Mouse (Mus musculus): ENCODE results near the gene Rdh9. TPM values are rescaled to one million over a fixed set of nuclear protein-coding genes. Genes with fewer than 3 reads are reported as not detected.

The Rdh9 gene
- polyA plus RNA-seq (2012; rRNA removed), result 0.48 TPM in 1 of 2 replicates, not detected in the other

DNA sequence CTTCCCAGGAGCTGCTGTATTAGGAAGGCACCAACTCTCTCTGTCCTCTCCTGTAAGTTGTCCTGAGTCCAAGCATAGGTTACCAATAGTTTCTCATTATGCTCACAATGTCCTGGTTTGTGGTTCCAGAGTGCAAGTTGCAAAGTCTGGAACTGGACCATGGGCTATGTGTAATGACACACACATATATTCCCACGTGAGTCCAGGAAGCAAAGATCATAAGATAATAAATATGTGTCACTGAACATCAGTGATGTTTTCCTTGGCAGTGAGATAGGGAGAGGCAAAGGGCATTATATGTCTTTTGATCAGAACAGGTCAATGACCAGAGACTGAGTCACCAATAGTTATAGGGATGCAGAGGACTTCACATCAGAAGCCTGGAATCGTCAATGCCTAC is at the start of gene Rdh9:
Rdh9 (plus strand) TSS at position 376 of the 400 bp plus-strand sequence.

DNA sequence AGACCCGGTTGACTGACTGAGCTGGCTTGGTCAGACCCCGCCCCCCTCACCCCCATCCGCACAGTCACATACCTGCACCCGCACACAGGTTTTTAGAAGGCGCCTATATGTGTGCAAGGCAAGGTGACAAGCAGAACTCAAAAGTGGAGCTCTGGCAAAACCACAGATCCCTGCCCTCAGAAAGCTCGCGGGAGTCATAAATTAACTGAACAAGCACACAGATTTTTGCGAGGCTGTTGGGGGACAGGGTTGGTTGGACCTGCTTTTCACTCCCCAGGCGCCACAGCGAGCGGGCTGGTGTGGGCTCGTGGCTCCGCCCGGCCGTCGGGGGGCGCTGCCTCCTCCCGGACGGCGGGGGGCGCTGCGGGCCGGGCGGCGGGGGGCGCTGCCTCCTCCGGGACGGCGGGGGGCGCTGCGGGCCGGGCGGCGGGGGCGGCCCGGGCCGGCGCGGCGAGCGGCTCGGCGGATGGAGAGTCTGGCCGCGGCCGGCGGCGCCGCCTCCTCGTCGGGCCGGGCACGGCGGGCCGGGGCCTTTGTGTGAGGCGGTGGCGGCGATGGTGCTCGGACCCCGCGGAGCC is 37.0 kb upstream of the Rdh9 start, which contains the start of gene Zbtb39:
Zbtb39 (plus strand) TSS at position 456 of the 578 bp plus-strand sequence.

DNA sequence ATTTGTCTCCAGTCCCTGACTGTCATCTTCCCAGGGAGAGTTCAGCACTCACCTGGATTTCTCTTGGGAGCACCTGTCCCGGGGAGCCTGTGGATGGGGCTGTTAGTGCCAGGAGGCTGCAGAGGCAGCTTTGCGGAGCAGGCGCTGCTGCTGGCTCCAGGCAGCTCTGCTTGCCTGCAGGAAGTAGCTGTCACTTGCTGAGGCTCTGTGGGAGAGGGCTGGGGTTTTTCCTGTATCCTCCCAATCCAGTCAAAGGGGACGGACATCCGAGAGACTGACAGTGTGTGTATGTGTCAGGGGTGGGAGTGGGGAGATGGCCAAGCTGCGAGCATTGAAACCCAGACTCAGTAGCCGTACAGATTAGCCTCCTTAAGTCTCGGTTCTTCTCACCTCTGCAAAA is 24.6 kb upstream of the Rdh9 start, which contains the start of gene Gpr182:
Gpr182 (minus strand) TSS at position 185 of the 400 bp plus-strand sequence.

DNA sequence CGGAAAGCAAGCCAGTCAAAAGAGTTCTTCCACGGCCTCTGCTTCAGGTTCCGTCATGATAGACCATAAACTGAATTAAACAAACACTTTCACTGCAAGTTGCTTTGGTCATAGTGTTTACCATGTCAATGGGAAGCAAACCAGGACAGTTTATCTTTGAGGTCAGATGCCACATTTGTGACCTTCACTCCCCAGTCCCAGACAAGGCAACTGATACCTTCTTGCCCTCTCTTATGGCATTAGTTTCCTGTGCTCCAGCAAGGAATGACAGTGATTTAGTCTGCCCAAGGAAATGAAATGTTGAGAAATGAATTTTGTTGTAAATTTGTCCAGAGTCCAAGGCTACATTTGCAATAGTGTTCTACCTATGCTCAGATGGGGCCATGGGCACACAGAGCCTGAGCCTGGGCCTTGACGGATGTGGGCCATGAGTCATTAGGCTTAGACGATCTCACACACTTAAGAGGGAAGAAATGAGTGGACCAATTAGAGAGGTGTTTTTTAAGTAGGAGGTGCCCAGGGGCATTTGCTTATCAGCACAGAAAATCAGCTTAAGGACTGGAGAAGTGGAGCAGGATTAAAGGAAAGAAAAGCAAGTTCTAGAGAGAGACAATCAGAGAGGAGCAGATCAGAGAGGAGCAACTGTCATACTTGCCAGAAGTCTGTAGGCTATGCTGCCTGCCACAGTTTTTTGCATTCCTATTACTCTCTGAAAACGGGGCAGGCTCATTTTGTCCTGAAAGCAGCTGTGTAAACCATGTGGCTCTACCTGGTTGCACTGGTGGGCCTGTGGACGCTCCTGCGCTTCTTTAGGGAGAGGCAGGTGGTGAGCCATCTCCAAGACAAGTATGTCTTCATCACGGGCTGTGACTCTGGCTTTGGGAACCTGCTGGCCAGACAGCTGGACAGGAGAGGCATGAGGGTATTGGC is 16.7 kb upstream of the Rdh9 start, which contains the start of the genes Rdh1 and Rdh16f1:
Rdh1 (plus strand) TSS at position 541 of the 930 bp plus-strand sequence.
Rdh16f1 (plus strand) TSS at position 607 of the 930 bp plus-strand sequence.

DNA sequence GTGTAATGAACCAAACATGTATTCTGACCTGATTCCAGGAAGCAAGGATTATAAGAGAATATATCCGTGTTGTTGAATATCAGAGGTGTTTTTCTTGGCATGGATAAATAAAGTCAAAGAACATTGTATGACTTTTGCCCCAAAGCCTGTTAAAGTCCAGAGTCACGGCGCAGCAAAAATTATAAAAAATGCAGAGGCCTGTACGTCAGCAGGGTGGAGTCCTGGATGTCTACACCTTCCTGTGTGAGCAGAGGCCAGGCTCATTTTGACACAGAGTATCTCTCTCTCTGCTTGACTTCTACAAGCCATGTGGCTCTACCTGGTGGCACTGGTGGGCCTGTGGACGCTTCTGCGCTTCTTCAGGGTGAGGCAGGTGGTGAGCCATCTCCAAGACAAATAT is 24.7 kb downstream of the Rdh9 start, which contains the start of gene Rdh16:
Rdh16 (plus strand) TSS at position 262 of the 400 bp plus-strand sequence.

Other genes starting within 250 kb of the Rdh9 start
- gene Nxph4, start 241.8 kb upstream of the Rdh9 start, polyA plus RNA-seq (2012; rRNA removed), result 0.11 and 0.40 TPM in 2 replicates
- 289 and 317 TPM in 2 replicates for gene Lrp1, start 155.2 kb upstream of the Rdh9 start, polyA plus RNA-seq (2012; rRNA removed)
- 75.6 and 87.4 TPM in 2 replicates for gene Stat6, start 133.4 kb upstream of the Rdh9 start, polyA plus RNA-seq (2012; rRNA removed)
- 3.8 and 4.5 TPM in 2 replicates for gene Nemp1, start 109.5 kb upstream of the Rdh9 start, polyA plus RNA-seq (2012; rRNA removed)
- gene Nab2, start 107.8 kb upstream of the Rdh9 start, polyA plus RNA-seq (2012; rRNA removed), result 70.9 and 87.8 TPM in 2 replicates
- 1.5 and 1.8 TPM in 2 replicates for gene Myo1a, start 71.2 kb upstream of the Rdh9 start, polyA plus RNA-seq (2012; rRNA removed)
- 1.1 TPM in 1 of 2 replicates, not detected in the other for gene Tac2, start 51.9 kb upstream of the Rdh9 start, polyA plus RNA-seq (2012; rRNA removed)
- 10.2 and 12.5 TPM in 2 replicates for gene Zbtb39, start 36.8 kb upstream of the Rdh9 start, polyA plus RNA-seq (2012; rRNA removed)
- gene Gpr182, start 24.7 kb upstream of the Rdh9 start, polyA plus RNA-seq (2012; rRNA removed), result 6.9 and 7.2 TPM in 2 replicates
- 0.27 and 0.28 TPM in 2 replicates for gene Rdh1, start 16.7 kb upstream of the Rdh9 start, polyA plus RNA-seq (2012; rRNA removed)
- gene Rdh16f1, start 16.6 kb upstream of the Rdh9 start, polyA plus RNA-seq (2012; rRNA removed), result 0.84 and 1.1 TPM in 2 replicates
- 0.12 and 0.18 TPM in 2 replicates for gene Rdh16, start 24.8 kb downstream of the Rdh9 start, polyA plus RNA-seq (2012; rRNA removed)
- not detected in 2 replicates for gene Rdh19, start 73.5 kb downstream of the Rdh9 start, polyA plus RNA-seq (2012; rRNA removed)
- 0.24 TPM in 1 of 2 replicates, not detected in the other for gene Rdh16f2, start 90.1 kb downstream of the Rdh9 start, polyA plus RNA-seq (2012; rRNA removed)
- gene Rdh7, start 112.4 kb downstream of the Rdh9 start, polyA plus RNA-seq (2012; rRNA removed), result 0.29 and 1.0 TPM in 2 replicates
- gene Sdr9c7, start 122.1 kb downstream of the Rdh9 start, polyA plus RNA-seq (2012; rRNA removed), result 0.19 and 0.69 TPM in 2 replicates
- 0.13 TPM in 1 of 2 replicates, not detected in the other for gene Hsd17b6, start 231.2 kb downstream of the Rdh9 start, polyA plus RNA-seq (2012; rRNA removed)
- 2.9 and 3.9 TPM in 2 replicates for gene Prim1, start 238.8 kb downstream of the Rdh9 start, polyA plus RNA-seq (2012; rRNA removed)